Mouse (Mus musculus) cerebellum, adult 9-11 months (tissue): ENCODE results near the gene Acp5.

Source experiments
- DNase-seq: peaks from one replicate; pipeline ENCODE4 v3.0.0; 2022

Acp5 gene

DNA sequence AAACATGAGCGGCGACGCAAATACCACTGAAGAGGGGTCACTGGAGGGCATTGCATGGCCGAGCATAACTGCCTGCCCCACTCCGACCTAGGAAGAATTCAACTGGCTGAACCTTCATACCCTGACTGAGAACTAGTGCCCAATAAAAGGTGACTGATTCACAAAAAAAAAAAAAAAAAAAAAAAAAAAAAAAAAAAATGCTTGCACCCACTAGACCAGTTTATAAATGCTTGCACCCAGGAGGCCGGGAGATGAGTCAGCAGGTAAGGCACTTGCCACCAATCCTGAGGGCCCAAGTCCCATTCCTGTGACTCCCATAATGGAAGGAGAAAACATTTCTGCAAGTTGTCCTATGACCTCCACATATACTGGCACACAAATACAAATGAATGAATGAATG is 42.8 kb downstream of the Acp5 start:
- no peak for DNase-seq

- DNase-seq, result no peak
Measured at GRCm38 (mm10) chr9:22089986-22090385, 45.5 kb downstream of the Acp5 start.

DNA sequence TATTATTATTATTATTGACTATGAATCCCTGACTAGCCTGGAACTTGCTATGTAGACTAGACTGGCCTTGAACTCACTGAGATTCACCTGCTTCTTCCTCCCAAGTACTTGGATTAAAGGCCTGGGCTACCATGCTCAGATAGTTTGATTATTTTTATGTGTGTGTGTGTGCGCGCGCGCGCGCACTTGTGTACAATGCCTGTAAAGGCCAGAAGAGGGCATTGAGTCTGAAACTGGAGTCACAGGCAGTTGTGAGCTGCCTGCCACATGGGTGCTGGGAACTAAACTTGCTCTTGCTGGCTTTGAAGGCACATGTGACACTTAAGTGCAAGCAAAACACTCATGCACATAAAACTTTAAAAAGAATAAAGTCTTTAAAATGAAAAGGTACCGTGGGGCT is 46.2 kb downstream of the Acp5 start:
- DNase-seq, result no peak

GRCm38 (mm10) chr9:22087034-22087618 is 48.4 kb downstream of the Acp5 start:
- DNase-seq, result no peak

DNA sequence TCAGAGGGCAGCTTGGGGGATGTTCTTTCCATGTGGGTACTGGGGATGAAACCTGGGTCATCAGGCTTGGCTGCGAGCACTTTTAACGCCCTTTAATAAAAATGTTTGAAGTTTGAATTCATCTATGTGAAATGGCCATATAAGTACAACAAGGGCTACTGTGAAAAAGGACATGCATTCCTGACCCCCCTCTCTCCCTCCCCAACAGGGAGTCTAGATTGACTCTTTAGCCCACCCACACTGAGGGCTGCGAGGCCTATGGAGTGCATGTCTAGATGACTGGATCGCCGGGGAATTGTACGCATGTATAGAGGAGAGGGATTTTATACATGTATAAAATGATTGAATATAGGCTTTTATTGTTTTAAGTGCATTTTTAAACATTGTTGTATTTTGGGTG is 49.5 kb downstream of the Acp5 start:
- DNase-seq, result no peak

DNA sequence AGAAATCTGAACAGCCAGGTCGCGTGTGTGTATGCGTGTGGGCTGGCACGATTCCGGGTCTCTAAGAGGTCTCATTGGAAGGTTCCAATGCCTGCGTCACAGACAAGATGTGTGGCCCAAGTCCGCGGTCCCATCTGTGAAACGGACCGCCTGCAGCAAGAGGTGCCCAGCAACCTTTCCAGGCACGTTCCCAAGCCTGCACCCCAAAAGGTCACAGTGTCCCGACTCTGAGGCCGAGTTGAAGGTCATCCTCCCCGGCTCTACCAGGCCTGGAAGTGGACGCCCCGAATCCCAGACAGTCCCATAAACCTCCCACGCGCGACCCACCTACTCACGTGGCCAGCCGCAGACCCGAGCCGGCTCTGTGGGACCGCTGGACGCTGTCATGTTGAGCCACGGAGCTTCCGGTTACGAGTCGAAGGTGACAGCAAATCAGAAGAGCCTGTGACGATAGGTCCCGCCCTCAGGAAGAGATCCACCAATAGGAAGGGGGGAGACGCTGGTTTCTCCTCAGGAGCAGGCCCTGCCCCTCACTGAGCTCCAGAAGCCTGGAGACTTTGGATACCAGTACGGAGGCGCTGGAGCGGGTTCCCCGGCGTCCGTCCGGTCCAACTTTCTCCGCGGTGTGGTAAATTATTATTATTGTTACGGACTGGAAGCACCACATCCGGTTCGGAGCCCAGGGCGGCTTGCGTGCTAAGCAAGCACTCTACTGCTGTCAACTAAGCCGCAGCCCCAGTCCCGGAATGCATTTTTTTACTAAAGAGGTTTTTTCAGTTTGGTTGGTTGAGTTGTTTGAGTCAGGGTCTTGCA is 50.3 kb downstream of the Acp5 start, which contains the start of gene Ecsit:
Gene Ecsit, minus strand, starts transcription at position 417 of the 813 bp plus-strand sequence.
- DNase-seq, result peak; percentile 97

GRCm38 (mm10) chr9:22084667-22085021 is 50.9 kb downstream of the Acp5 start:
- DNase-seq, result no peak
